Mouse (Mus musculus) heart, embryonic 12.5 days (tissue): ENCODE results near the gene Commd6. TPM values are rescaled to one million over a fixed set of nuclear protein-coding genes. Genes with fewer than 3 reads are reported as not detected.

ENCODE experiments used
- ATAC-seq: fragments of 200-750 bp; cut with Nextera tagmentation; 2 replicates; pipeline ENCODE4 v1.8.0; 2017; ENCODE audit warnings: moderate TSS enrichment, moderate library complexity; ENCODE audit not compliant: insufficient number of reproducible peaks, low FRiP score
- H3K27ac ChIP-seq: fragments of 300-500 bp; sonication (generic); 2 replicates; pipeline ENCODE4 v1.5.1; 2016; ENCODE audit warnings: mild to moderate bottlenecking, moderate library complexity; ENCODE audit not compliant: poor library complexity, severe bottlenecking
- H3K27me3 ChIP-seq: fragments of 300-500 bp; sonication (generic); replicated peaks from 2 replicates; pipeline ENCODE4 v1.6.1; 2016; ENCODE audit warnings: mild to moderate bottlenecking, moderate library complexity
- H3K36me3 ChIP-seq: fragments of 300-500 bp; sonication (generic); 2 replicates; pipeline ENCODE4 v1.6.1; 2016; ENCODE audit warnings: mild to moderate bottlenecking, moderate library complexity
- H3K4me1 ChIP-seq: fragments of 300-500 bp; sonication (generic); replicated peaks from 2 replicates; pipeline ENCODE4 v1.6.1; 2016; ENCODE audit warnings: mild to moderate bottlenecking
- H3K4me2 ChIP-seq: fragments of 300-500 bp; sonication (generic); 2 replicates; pipeline ENCODE4 v1.6.1; 2016; ENCODE audit warnings: mild to moderate bottlenecking, moderate library complexity
- H3K4me3 ChIP-seq: fragments of 300-500 bp; sonication (generic); 2 replicates; pipeline ENCODE4 v1.5.1; 2016; ENCODE audit warnings: mild to moderate bottlenecking
- H3K9ac ChIP-seq: fragments of 300-500 bp; sonication (generic); 2 replicates; pipeline ENCODE4 v1.6.1; 2016; ENCODE audit warnings: mild to moderate bottlenecking, moderate library complexity
- H3K9me3 ChIP-seq: fragments of 300-500 bp; sonication (generic); replicated peaks from 2 replicates; pipeline ENCODE4 v1.6.1; 2016; ENCODE audit warnings: mild to moderate bottlenecking, moderate library complexity
- WGBS: fragments of 180-500 bp; shearing (Covaris S2); methylation state at CpG from one replicate; pipeline ENCODE4 v1.1.7; 2016; 5-methylcytosine and 5-hydroxymethylcytosine counted together
- polyA plus RNA-seq: library from polyadenylated mRNA; unstranded; fragments of >200 nt; fragmentation: Nextera tagmentation; extraction: Ambion mirVana; gene quantifications from 2 replicates; pipeline ENCODE4 v1.2.1, GENCODE M21; 2016

Commd6 gene
- polyA plus RNA-seq, 1 experiment from 2014 or later: 78.8 TPM

GRCm38 (mm10) chr14:101653581-101654525 lies 13.4 kb upstream of the Commd6 start, which contains the start of gene Uchl3:
Gene Uchl3 (plus strand): TSS chr14:101653967.
- H3K4me2 ChIP-seq: peak within 1 kb of the TSS; percentile 97
- peak; percentile 93 for ATAC-seq
- peak within 1 kb of the TSS; percentile 52 for H3K27ac ChIP-seq
- no peaks in the 10 kb centered on the region for H3K9me3 ChIP-seq
- H3K9ac ChIP-seq: peak within 1 kb of the TSS; percentile 87
- H3K4me3 ChIP-seq: peak within 1 kb of the TSS; percentile 89
- H3K27me3 ChIP-seq: no peaks in the 10 kb centered on the region
- no peaks in the 10 kb centered on the region for H3K36me3 ChIP-seq
- WGBS: under 1% methylated on average over 75 of the region's 81 CpGs
- peaks cover 3% of the 10 kb centered on the region; the same call in 1 of the 2 replicates for H3K4me1 ChIP-seq

- Histone ChIP-seq H3K4me3 (no peak overlapping the region), H3K4me1 (peaks cover 3% of the 10 kb centered on the region; the same call in 1 of the 2 replicates), H3K27me3 (no peaks in the 10 kb centered on the region), H3K4me2 (no peak overlapping the region), H3K9me3 (no peaks in the 10 kb centered on the region), H3K27ac (no peak overlapping the region), H3K9ac (no peak overlapping the region), H3K36me3 (no peaks in the 10 kb centered on the region)
- ATAC-seq: no peak
- 84% methylated on average over 6 of the region's 6 CpGs for WGBS
Observed at GRCm38 (mm10) chr14:101652571-101652970, 12.1 kb upstream of the Commd6 start.

- Histone ChIP-seq H3K36me3 (no peaks in the 10 kb centered on the region), H3K9ac (no peak overlapping the region), H3K4me2 (no peak overlapping the region), H3K27me3 (no peaks in the 10 kb centered on the region), H3K4me3 (no peak overlapping the region), H3K27ac (no peak overlapping the region), H3K9me3 (no peaks in the 10 kb centered on the region), H3K4me1 (peaks cover 3% of the 10 kb centered on the region; the same call in 1 of the 2 replicates)
- ATAC-seq: no peak
- 77% methylated on average over 4 of the region's 4 CpGs for WGBS
Observed at GRCm38 (mm10) chr14:101650551-101650950, 10.1 kb upstream of the Commd6 start.

GRCm38 (mm10) chr14:101644948-101645347 lies 4.5 kb upstream of the Commd6 start:
- no peak overlapping the region for H3K27ac ChIP-seq
- H3K4me1 ChIP-seq: no peaks in the 10 kb centered on the region
- no peak overlapping the region for H3K9ac ChIP-seq
- H3K36me3 ChIP-seq: no peaks in the 10 kb centered on the region
- ATAC-seq: no peak
- no peak overlapping the region for H3K4me3 ChIP-seq
- H3K27me3 ChIP-seq: no peaks in the 10 kb centered on the region
- no peak overlapping the region for H3K4me2 ChIP-seq
- no peaks in the 10 kb centered on the region for H3K9me3 ChIP-seq
- 64% methylated on average over 1 of the region's 1 CpGs for WGBS

GRCm38 (mm10) chr14:101637381-101637780 lies 3.1 kb downstream of the Commd6 start:
- no peak overlapping the region for H3K4me3 ChIP-seq

GRCm38 (mm10) chr14:101635765-101636164 lies 4.7 kb downstream of the Commd6 start:
- WGBS: 89% methylated on average over 1 of the region's 1 CpGs
- H3K27ac ChIP-seq: no peak overlapping the region
- H3K36me3 ChIP-seq: peaks cover 36% of the 10 kb centered on the region
- H3K4me2 ChIP-seq: no peak overlapping the region
- no peak overlapping the region for H3K9ac ChIP-seq
- no peaks in the 10 kb centered on the region for H3K27me3 ChIP-seq
- ATAC-seq: no peak
- H3K9me3 ChIP-seq: no peaks in the 10 kb centered on the region
- H3K4me3 ChIP-seq: no peak overlapping the region
- no peaks in the 10 kb centered on the region for H3K4me1 ChIP-seq

More at GRCm38 (mm10) chr14:101637381-101637780, 3.1 kb downstream of the Commd6 start:
- Histone ChIP-seq H3K36me3 (peaks cover 28% of the 10 kb centered on the region), H3K4me2 (no peak overlapping the region), H3K9me3 (no peaks in the 10 kb centered on the region), H3K4me1 (no peaks in the 10 kb centered on the region), H3K27me3 (no peaks in the 10 kb centered on the region), H3K27ac (no peak overlapping the region), H3K9ac (no peak overlapping the region)
- ATAC-seq: no peak
- 86% methylated on average over 6 of the region's 6 CpGs for WGBS

GRCm38 (mm10) chr14:101630548-101630947 lies 9.9 kb downstream of the Commd6 start:
- H3K9ac ChIP-seq: no peak overlapping the region
- H3K4me1 ChIP-seq: no peaks in the 10 kb centered on the region
- H3K27me3 ChIP-seq: no peaks in the 10 kb centered on the region
- no peak overlapping the region for H3K4me3 ChIP-seq
- H3K4me2 ChIP-seq: no peak overlapping the region
- WGBS: 86% methylated on average over 2 of the region's 2 CpGs
- H3K36me3 ChIP-seq: peaks cover 34% of the 10 kb centered on the region
- no peak overlapping the region for H3K27ac ChIP-seq
- no peaks in the 10 kb centered on the region for H3K9me3 ChIP-seq
- ATAC-seq: no peak

- H3K4me1 ChIP-seq: peaks cover 16% of the 10 kb centered on the region
- no peak overlapping the region for H3K4me3 ChIP-seq
- no peak overlapping the region for H3K27ac ChIP-seq
- 82% methylated on average over 5 of the region's 5 CpGs for WGBS
- H3K9ac ChIP-seq: no peak overlapping the region
- no peaks in the 10 kb centered on the region for H3K36me3 ChIP-seq
- H3K4me2 ChIP-seq: no peak overlapping the region
- H3K27me3 ChIP-seq: no peaks in the 10 kb centered on the region
- ATAC-seq: no peak
- no peaks in the 10 kb centered on the region for H3K9me3 ChIP-seq
Observed at GRCm38 (mm10) chr14:101617680-101618079, 22.8 kb downstream of the Commd6 start.

- Histone ChIP-seq H3K36me3 (no peaks in the 10 kb centered on the region), H3K9ac (no peak overlapping the region), H3K4me1 (peaks cover 16% of the 10 kb centered on the region), H3K27ac (no peak overlapping the region), H3K27me3 (no peaks in the 10 kb centered on the region), H3K4me3 (no peak overlapping the region), H3K9me3 (no peaks in the 10 kb centered on the region), H3K4me2 (no peak overlapping the region)
- WGBS: 56% methylated on average over 9 of the region's 9 CpGs
- ATAC-seq: no peak
Observed at GRCm38 (mm10) chr14:101616178-101616577, 24.3 kb downstream of the Commd6 start.

GRCm38 (mm10) chr14:101613206-101613605 lies 27.3 kb downstream of the Commd6 start:
- H3K9ac ChIP-seq: no peak overlapping the region
- no peak for ATAC-seq
- H3K27ac ChIP-seq: no peak overlapping the region
- H3K27me3 ChIP-seq: no peaks in the 10 kb centered on the region
- H3K4me2 ChIP-seq: no peak overlapping the region
- no peaks in the 10 kb centered on the region for H3K36me3 ChIP-seq
- peaks cover 21% of the 10 kb centered on the region for H3K4me1 ChIP-seq
- no peaks in the 10 kb centered on the region for H3K9me3 ChIP-seq
- WGBS: 61% methylated on average over 1 of the region's 1 CpGs
- no peak overlapping the region for H3K4me3 ChIP-seq

GRCm38 (mm10) chr14:101610701-101611100 lies 29.8 kb downstream of the Commd6 start:
- Histone ChIP-seq H3K4me1 (peaks cover 15% of the 10 kb centered on the region), H3K4me2 (no peak overlapping the region), H3K9me3 (no peaks in the 10 kb centered on the region), H3K4me3 (no peak overlapping the region), H3K9ac (no peak overlapping the region), H3K27me3 (no peaks in the 10 kb centered on the region), H3K27ac (no peak overlapping the region), H3K36me3 (no peaks in the 10 kb centered on the region)
- ATAC-seq: no peak
- WGBS: 55% methylated on average over 10 of the region's 10 CpGs
